Mouse (Mus musculus): ENCODE measurements around the gene Crybb1. TPM values are rescaled to one million over a fixed set of nuclear protein-coding genes. Genes with fewer than 3 reads are reported as not detected.

The Crybb1 gene
- 3.4 and 4.5 TPM in 2 replicates for polyA plus RNA-seq (2014; fragmentation: Nextera tagmentation; extraction: Ambion mirVana)

GRCm38 (mm10) chr5:112255426-112255825, at the start of gene Crybb1:
Crybb1 (plus strand) TSS chr5:112255815.
- Histone ChIP-seq H3K4me2 (ENCODE audit: low read depth, low read length) (no peak within 1 kb of the TSS), H3K9me3 (ENCODE audit: control insufficient read depth, low read length) (no peaks in the 10 kb centered on the region), H3K4me3 (ENCODE audit: low read depth, low read length) (no peak within 1 kb of the TSS), H3K4me1 (ENCODE audit: control insufficient read depth, insufficient read depth, low read length) (no peaks in the 10 kb centered on the region; the same call in 1 of the 2 replicates), H3K27ac (ENCODE audit: low read depth, low read length) (no peak within 1 kb of the TSS), H3K36me3 (ENCODE audit: control insufficient read depth, insufficient read depth, low read length) (no peaks in the 10 kb centered on the region), H3K9ac (replicated peaks; ENCODE audit: low read depth, low read length) (no peak within 1 kb of the TSS), H3K27me3 (ENCODE audit: control insufficient read depth, insufficient read depth, low read length) (no peaks in the 10 kb centered on the region)
- ATAC-seq (ENCODE audit: low read depth), result no peak; the same call in 1 of the 2 replicates
- whole genome bisulfite sequencing, result 38% methylated on average over 3 of the region's 3 CpGs

GRCm38 (mm10) chr5:112206543-112207255, 48.9 kb upstream of the Crybb1 start:
- Histone ChIP-seq H3K9me3 (ENCODE audit: control insufficient read depth, low read length) (no peaks in the 10 kb centered on the region), H3K27ac (ENCODE audit: low read depth, low read length) (no peak overlapping the region), H3K36me3 (ENCODE audit: control insufficient read depth, insufficient read depth, low read length) (no peaks in the 10 kb centered on the region), H3K9ac (replicated peaks; ENCODE audit: low read depth, low read length) (no peak overlapping the region), H3K27me3 (ENCODE audit: control insufficient read depth, insufficient read depth, low read length) (no peaks in the 10 kb centered on the region), H3K4me3 (ENCODE audit: low read depth, low read length) (no peak overlapping the region), H3K4me2 (ENCODE audit: low read depth, low read length) (no peak overlapping the region), H3K4me1 (ENCODE audit: control insufficient read depth, insufficient read depth, low read length) (no peaks in the 10 kb centered on the region; the same call in 1 of the 2 replicates)
- no peak for ATAC-seq (ENCODE audit: low read depth)
- WGBS, result 28% methylated on average over 16 of the region's 16 CpGs

GRCm38 (mm10) chr5:112208321-112208720, 47.3 kb upstream of the Crybb1 start:
- ATAC-seq (ENCODE audit: low read depth), result no peak
- Histone ChIP-seq H3K9ac (replicated peaks; ENCODE audit: low read depth, low read length) (no peak overlapping the region), H3K27me3 (ENCODE audit: control insufficient read depth, insufficient read depth, low read length) (no peaks in the 10 kb centered on the region), H3K9me3 (ENCODE audit: control insufficient read depth, low read length) (no peaks in the 10 kb centered on the region), H3K4me3 (ENCODE audit: low read depth, low read length) (no peak overlapping the region), H3K27ac (ENCODE audit: low read depth, low read length) (no peak overlapping the region), H3K36me3 (ENCODE audit: control insufficient read depth, insufficient read depth, low read length) (no peaks in the 10 kb centered on the region), H3K4me1 (ENCODE audit: control insufficient read depth, insufficient read depth, low read length) (peaks cover 6% of the 10 kb centered on the region; the same call in 1 of the 2 replicates), H3K4me2 (ENCODE audit: low read depth, low read length) (no peak overlapping the region)
- WGBS, result 58% methylated on average over 4 of the region's 4 CpGs

- ATAC-seq (ENCODE audit: low read depth), result no peak
- no peak overlapping the region for H3K9ac ChIP-seq (replicated peaks; ENCODE audit: low read depth, low read length)
- peaks cover 8% of the 10 kb centered on the region; the same call in 1 of the 2 replicates for H3K4me1 ChIP-seq (ENCODE audit: control insufficient read depth, insufficient read depth, low read length)
- H3K4me3 ChIP-seq (ENCODE audit: low read depth, low read length), result no peak overlapping the region
- WGBS, result 25% methylated on average over 8 of the region's 8 CpGs
- H3K9me3 ChIP-seq (ENCODE audit: control insufficient read depth, low read length), result no peaks in the 10 kb centered on the region
- H3K4me2 ChIP-seq (ENCODE audit: low read depth, low read length), result no peak overlapping the region
- H3K27ac ChIP-seq (ENCODE audit: low read depth, low read length), result no peak overlapping the region
- no peaks in the 10 kb centered on the region for H3K27me3 ChIP-seq (ENCODE audit: control insufficient read depth, insufficient read depth, low read length)
- no peaks in the 10 kb centered on the region for H3K36me3 ChIP-seq (ENCODE audit: control insufficient read depth, insufficient read depth, low read length)
These were observed 45.5 kb upstream of the Crybb1 start for GRCm38 (mm10) chr5:112210104-112210503.

GRCm38 (mm10) chr5:112211911-112212310, 43.7 kb upstream of the Crybb1 start:
- Histone ChIP-seq H3K36me3 (ENCODE audit: control insufficient read depth, insufficient read depth, low read length) (no peaks in the 10 kb centered on the region), H3K9ac (replicated peaks; ENCODE audit: low read depth, low read length) (no peak overlapping the region), H3K9me3 (ENCODE audit: control insufficient read depth, low read length) (no peaks in the 10 kb centered on the region), H3K4me3 (ENCODE audit: low read depth, low read length) (no peak overlapping the region), H3K27me3 (ENCODE audit: control insufficient read depth, insufficient read depth, low read length) (no peaks in the 10 kb centered on the region), H3K4me1 (ENCODE audit: control insufficient read depth, insufficient read depth, low read length) (peaks cover 17% of the 10 kb centered on the region; the same call in 1 of the 2 replicates), H3K4me2 (ENCODE audit: low read depth, low read length) (no peak overlapping the region), H3K27ac (ENCODE audit: low read depth, low read length) (no peak overlapping the region)
- ATAC-seq (ENCODE audit: low read depth), result no peak
- 90% methylated on average over 7 of the region's 7 CpGs for WGBS

- WGBS, result 57% methylated on average over 6 of the region's 6 CpGs
- Histone ChIP-seq H3K4me3 (ENCODE audit: low read depth, low read length) (no peak overlapping the region), H3K27ac (ENCODE audit: low read depth, low read length) (no peak overlapping the region; the same call in 1 of the 2 replicates), H3K36me3 (ENCODE audit: control insufficient read depth, insufficient read depth, low read length) (no peaks in the 10 kb centered on the region), H3K4me1 (ENCODE audit: control insufficient read depth, insufficient read depth, low read length) (peaks cover 17% of the 10 kb centered on the region; the same call in 1 of the 2 replicates), H3K27me3 (ENCODE audit: control insufficient read depth, insufficient read depth, low read length) (no peaks in the 10 kb centered on the region), H3K9me3 (ENCODE audit: control insufficient read depth, low read length) (no peaks in the 10 kb centered on the region), H3K4me2 (ENCODE audit: low read depth, low read length) (no peak overlapping the region), H3K9ac (replicated peaks; ENCODE audit: low read depth, low read length) (no peak overlapping the region)
- ATAC-seq (ENCODE audit: low read depth), result no peak
These were observed 42.8 kb upstream of the Crybb1 start for GRCm38 (mm10) chr5:112212711-112213264.

GRCm38 (mm10) chr5:112213331-112214240, 42.0 kb upstream of the Crybb1 start:
- Histone ChIP-seq H3K4me2 (ENCODE audit: low read depth, low read length) (peak overlapping the region; percentile 9; the same call in 1 of the 2 replicates), H3K4me1 (ENCODE audit: control insufficient read depth, insufficient read depth, low read length) (peaks cover 17% of the 10 kb centered on the region; the same call in 1 of the 2 replicates), H3K36me3 (ENCODE audit: control insufficient read depth, insufficient read depth, low read length) (peaks cover 3% of the 10 kb centered on the region; the same call in 1 of the 2 replicates), H3K9me3 (ENCODE audit: control insufficient read depth, low read length) (no peaks in the 10 kb centered on the region), H3K4me3 (ENCODE audit: low read depth, low read length) (no peak overlapping the region), H3K27ac (ENCODE audit: low read depth, low read length) (peak overlapping the region; percentile 49), H3K9ac (replicated peaks; ENCODE audit: low read depth, low read length) (peak overlapping the region; percentile 39), H3K27me3 (ENCODE audit: control insufficient read depth, insufficient read depth, low read length) (no peaks in the 10 kb centered on the region)
- ATAC-seq (ENCODE audit: low read depth), result peak; percentile 38
- WGBS, result 21% methylated on average over 19 of the region's 19 CpGs

GRCm38 (mm10) chr5:112214419-112214818, 41.2 kb upstream of the Crybb1 start:
- Histone ChIP-seq H3K9me3 (ENCODE audit: control insufficient read depth, low read length) (no peaks in the 10 kb centered on the region), H3K9ac (replicated peaks; ENCODE audit: low read depth, low read length) (peak overlapping the region; percentile 39), H3K36me3 (ENCODE audit: control insufficient read depth, insufficient read depth, low read length) (peaks cover 11% of the 10 kb centered on the region), H3K4me3 (ENCODE audit: low read depth, low read length) (no peak overlapping the region), H3K4me1 (ENCODE audit: control insufficient read depth, insufficient read depth, low read length) (peaks cover 20% of the 10 kb centered on the region; the same call in 1 of the 2 replicates), H3K4me2 (ENCODE audit: low read depth, low read length) (peak overlapping the region; percentile 9; the same call in 1 of the 2 replicates), H3K27me3 (ENCODE audit: control insufficient read depth, insufficient read depth, low read length) (no peaks in the 10 kb centered on the region), H3K27ac (ENCODE audit: low read depth, low read length) (peak overlapping the region; percentile 49)
- peak; percentile 45 for ATAC-seq (ENCODE audit: low read depth)
- 3% methylated on average over 10 of the region's 10 CpGs for WGBS
